Mouse (Mus musculus) liver, embryonic 15.5 days (tissue): ENCODE measurements around the gene Gclm. TPM values are rescaled to one million over a fixed set of nuclear protein-coding genes. Genes with fewer than 3 reads are reported as not detected.
"Not testable (repeated sequence)": the region's sequence is repeated elsewhere in the genome, so short reads cannot be mapped to it uniquely, and the experiment has no call there.

ENCODE experiments used
- ATAC-seq: fragments of 200-750 bp; cut with Nextera tagmentation; 2 replicates; pipeline ENCODE4 v1.8.0; 2017; ENCODE audit warnings: moderate number of reproducible peaks, mild to moderate bottlenecking, moderate library complexity; ENCODE audit not compliant: insufficient read depth
- H3K27ac ChIP-seq: fragments of 300-500 bp; sonication (generic); replicated peaks from 2 replicates; pipeline ENCODE4 v1.5.1; 2015; ENCODE audit warnings: mild to moderate bottlenecking, inconsistent platforms
- H3K27me3 ChIP-seq: fragments of 300-500 bp; sonication (generic); 2 replicates; pipeline ENCODE4 v1.6.1; 2015; ENCODE audit warnings: mild to moderate bottlenecking, inconsistent platforms
- H3K36me3 ChIP-seq: fragments of 300-500 bp; sonication (generic); replicated peaks from 2 replicates; pipeline ENCODE4 v1.6.1; 2015; ENCODE audit warnings: moderate library complexity, mild to moderate bottlenecking, inconsistent platforms
- H3K4me1 ChIP-seq: fragments of 300-500 bp; sonication (generic); replicated peaks from 2 replicates; pipeline ENCODE4 v1.6.1; 2015; ENCODE audit warnings: inconsistent platforms
- H3K4me2 ChIP-seq: fragments of 300-500 bp; sonication (generic); 2 replicates; pipeline ENCODE4 v1.6.1; 2015; ENCODE audit warnings: moderate library complexity, mild to moderate bottlenecking, inconsistent platforms
- H3K4me3 ChIP-seq: fragments of 300-500 bp; sonication (generic); replicated peaks from 2 replicates; pipeline ENCODE4 v1.5.1; 2015; ENCODE audit warnings: mild to moderate bottlenecking, inconsistent platforms
- H3K9ac ChIP-seq: fragments of 300-500 bp; sonication (generic); 2 replicates; pipeline ENCODE4 v1.6.1; 2015; ENCODE audit warnings: moderate library complexity, mild to moderate bottlenecking, inconsistent platforms
- H3K9me3 ChIP-seq: fragments of 300-500 bp; sonication (generic); replicated peaks from 2 replicates; pipeline ENCODE4 v1.6.1; 2016; ENCODE audit warnings: inconsistent platforms
- WGBS: fragments of 180-500 bp; shearing (Covaris S2); methylation state at CpG from one replicate; pipeline ENCODE4 v1.1.7; 2015; ENCODE audit warnings: mixed read lengths; ENCODE audit not compliant: insufficient replicate concordance; 5-methylcytosine and 5-hydroxymethylcytosine counted together
- polyA plus RNA-seq: library from polyadenylated mRNA; unstranded; fragments of >200 nt; fragmentation: Nextera tagmentation; extraction: Ambion mirVana; gene quantifications from 2 replicates; pipeline ENCODE4 v1.2.1, GENCODE M21; 2015

The Gclm gene
- polyA plus RNA-seq, 1 experiment from 2014 or later, result 427 TPM

DNA sequence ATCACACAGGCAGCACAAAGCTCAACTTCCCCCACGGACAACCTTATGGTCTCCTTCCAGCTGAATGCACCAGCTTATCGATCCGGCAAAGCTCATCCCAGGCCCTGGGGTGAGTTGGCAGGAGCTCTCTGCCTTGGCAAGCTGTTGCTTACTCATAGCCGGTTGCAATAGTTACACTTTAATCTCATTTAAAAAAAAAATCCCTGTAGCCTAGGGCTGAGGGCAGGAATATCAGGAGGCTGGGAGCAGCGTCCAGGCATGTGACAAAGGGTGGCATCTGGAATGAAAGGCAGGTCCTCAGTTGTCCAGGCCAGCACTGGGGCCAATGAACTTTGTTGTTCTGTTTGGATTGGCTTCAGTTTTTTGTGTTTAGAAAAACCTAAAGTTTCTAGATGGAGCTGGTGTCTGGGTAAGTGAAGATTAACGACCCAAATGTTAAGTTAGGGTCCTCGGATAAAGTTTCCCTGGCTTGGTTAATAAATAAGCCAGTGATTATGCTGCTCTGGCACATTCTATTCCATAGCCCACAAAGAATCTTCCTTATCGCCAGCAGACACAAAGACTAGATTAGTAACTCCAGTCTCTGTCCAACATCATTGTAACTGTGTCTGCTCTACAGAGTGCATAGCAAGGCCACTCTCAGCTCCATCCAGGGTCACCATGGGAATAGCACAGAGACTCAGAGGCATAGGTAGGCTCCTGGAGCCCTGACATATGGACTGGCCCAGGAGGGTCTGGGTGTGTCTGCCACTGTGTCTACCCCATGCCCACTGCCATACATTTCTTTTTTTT lies 38.9 kb upstream of the Gclm start:
- no peak overlapping the region for H3K9ac ChIP-seq
- H3K4me3 ChIP-seq, result no peak overlapping the region
- peaks cover 7% of the 10 kb centered on the region for H3K4me1 ChIP-seq
- H3K4me2 ChIP-seq, result 0 out of 2 replicates have a peak overlapping the region, but pooled peaks have one; percentile 10
- H3K27ac ChIP-seq, result peak overlapping the region; percentile 62
- 51% methylated on average over 8 of the region's 8 CpGs for WGBS
- peak; percentile 69 for ATAC-seq
- no peaks in the 10 kb centered on the region for H3K9me3 ChIP-seq
- H3K36me3 ChIP-seq, result no peaks in the 10 kb centered on the region
- no peaks in the 10 kb centered on the region for H3K27me3 ChIP-seq

DNA sequence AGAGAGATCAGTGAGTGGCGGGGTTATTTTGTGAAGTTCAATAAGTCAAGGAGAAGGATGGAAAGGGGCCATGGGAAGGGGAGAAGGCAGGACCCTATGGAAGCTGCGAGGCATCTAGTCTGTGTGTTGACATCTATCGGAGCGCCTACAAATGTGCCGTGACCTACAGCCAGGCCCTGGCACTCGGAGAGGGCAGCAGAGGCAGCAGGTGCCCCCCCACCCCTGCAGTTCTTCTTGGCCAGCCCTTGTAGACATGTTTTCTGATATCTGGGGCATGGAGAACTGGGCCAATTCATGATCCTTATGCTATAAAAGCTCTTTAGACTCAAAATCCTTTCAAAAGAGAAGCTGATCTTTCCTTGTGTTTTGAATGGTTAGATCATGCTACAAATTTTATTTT lies 37.6 kb upstream of the Gclm start:
- peaks cover 7% of the 10 kb centered on the region for H3K4me1 ChIP-seq
- H3K9me3 ChIP-seq, result no peaks in the 10 kb centered on the region
- no peaks in the 10 kb centered on the region for H3K36me3 ChIP-seq
- no peak overlapping the region for H3K4me2 ChIP-seq
- H3K27me3 ChIP-seq, result no peaks in the 10 kb centered on the region
- ATAC-seq, result no peak
- H3K9ac ChIP-seq, result no peak overlapping the region
- 73% methylated on average over 6 of the region's 6 CpGs for WGBS
- H3K4me3 ChIP-seq, result no peak overlapping the region
- no peak overlapping the region for H3K27ac ChIP-seq

DNA sequence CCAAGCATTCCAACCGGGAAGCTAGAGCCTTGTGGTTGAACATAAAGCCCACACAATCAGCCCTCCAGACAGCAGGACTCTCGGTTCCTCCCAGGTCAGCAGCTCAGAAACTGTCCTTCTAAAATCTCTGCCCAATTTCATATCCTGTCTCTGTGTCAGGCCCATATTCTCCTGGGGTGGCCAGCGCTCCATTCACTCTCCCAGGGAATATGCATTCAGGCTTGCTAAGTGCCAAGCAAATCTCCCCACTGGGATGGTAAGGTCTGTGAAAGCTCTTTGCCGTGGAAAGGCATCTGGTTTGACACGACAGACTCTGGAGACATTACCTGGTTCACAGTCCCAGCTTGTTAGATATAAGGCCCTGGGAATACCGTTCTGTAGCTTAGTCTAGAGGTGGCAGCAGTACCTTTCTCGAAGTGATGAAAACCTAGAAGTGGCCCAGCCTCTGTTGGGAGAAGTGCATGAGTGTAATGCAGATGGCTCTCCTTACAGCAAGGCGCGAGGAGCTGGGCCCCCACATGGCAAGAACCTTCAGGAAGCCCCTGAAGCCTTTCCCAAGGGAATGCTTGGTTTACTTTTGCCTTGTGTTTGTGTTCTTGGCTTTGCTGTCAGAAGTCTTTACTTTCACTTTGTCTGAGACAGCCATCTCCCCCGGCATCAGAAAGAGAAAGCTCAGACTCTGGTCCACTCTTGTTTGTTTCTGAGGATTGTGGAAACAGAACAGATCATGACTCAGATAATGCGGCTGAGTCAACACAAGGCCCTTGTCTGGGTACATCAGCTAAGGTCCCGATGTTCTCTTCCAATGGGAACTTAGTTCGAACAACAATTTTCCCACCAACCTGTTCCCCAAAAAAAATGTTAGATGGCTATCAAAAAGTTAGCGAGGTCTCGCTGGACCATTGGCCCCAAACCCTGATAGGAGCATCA lies 36.8 kb upstream of the Gclm start:
- no peaks in the 10 kb centered on the region for H3K27me3 ChIP-seq
- H3K4me1 ChIP-seq, result peaks cover 7% of the 10 kb centered on the region
- 52% methylated on average over 15 of the region's 15 CpGs for WGBS
- H3K36me3 ChIP-seq, result no peaks in the 10 kb centered on the region
- peak overlapping the region; percentile 4; the same call in 1 of the 2 replicates for H3K4me2 ChIP-seq
- no peaks in the 10 kb centered on the region for H3K9me3 ChIP-seq
- no peak overlapping the region for H3K9ac ChIP-seq
- no peak overlapping the region for H3K4me3 ChIP-seq
- ATAC-seq, result no peak
- H3K27ac ChIP-seq, result peak overlapping the region; percentile 60

DNA sequence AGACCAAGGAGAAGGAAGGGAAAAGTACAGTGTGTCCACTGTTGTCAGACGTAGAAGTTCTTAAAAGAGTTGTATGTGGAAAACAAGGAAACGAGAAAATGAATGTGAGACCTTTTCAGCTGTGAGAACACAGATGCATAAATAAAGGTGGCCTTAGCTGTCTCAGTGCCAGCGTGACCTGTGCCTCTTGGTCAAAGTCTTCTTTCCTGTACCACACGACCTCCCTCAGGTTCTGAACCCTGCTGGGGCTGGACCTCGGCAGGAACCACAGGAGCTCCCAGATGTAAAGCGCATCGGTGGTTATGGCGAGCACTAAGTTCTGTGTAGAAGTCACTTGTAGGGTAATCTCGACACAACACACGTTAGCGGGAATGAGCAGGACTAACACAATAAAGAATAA lies 35.8 kb upstream of the Gclm start:
- H3K9ac ChIP-seq, result no peak overlapping the region
- H3K4me1 ChIP-seq, result peaks cover 7% of the 10 kb centered on the region
- no peak for ATAC-seq
- no peaks in the 10 kb centered on the region for H3K27me3 ChIP-seq
- 0 out of 2 replicates have a peak overlapping the region, but pooled peaks have one; percentile 12 for H3K27ac ChIP-seq
- no peak overlapping the region for H3K4me3 ChIP-seq
- no peak overlapping the region for H3K4me2 ChIP-seq
- H3K36me3 ChIP-seq, result no peaks in the 10 kb centered on the region
- H3K9me3 ChIP-seq, result no peaks in the 10 kb centered on the region
- WGBS, result 63% methylated on average over 11 of the region's 11 CpGs

DNA sequence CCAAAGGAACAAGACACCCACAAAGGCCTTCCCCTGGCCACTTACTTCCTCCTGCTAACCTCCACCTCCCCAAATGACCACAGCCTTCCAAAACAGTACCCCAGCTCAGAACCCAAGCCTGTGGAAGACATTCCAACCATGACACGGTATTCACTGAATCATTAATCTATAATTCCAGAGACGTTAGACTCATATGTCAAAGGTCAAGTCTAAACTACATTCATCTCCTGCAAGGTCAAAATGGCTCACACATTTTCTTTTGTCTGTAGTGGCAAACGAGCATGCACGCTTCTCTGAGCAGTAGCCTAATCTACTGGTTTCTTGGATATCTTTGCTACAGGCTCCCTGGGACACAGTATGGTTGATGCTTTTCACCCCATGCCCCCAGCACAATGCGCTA lies 34.9 kb upstream of the Gclm start:
- no peak overlapping the region for H3K27ac ChIP-seq

DNA sequence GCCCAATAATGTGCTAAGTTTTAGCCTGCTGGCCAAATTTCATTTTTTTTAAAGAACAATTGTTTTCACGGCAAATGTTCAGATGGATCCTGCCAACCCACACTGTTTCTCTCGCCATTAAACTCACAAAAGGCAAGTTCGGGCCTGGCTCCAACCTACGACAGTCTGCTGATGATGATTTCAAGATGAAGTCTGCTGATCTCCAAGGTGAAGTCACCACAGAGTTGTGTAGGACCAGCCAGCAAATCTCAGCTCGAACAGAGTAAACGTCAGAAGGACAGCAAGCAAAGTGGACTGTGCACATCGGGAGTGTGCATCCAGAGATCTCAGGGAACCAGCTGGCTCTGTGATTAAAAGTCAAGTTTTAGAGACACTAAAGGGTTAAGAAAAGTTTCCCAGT lies 34.5 kb upstream of the Gclm start:
- peaks cover 7% of the 10 kb centered on the region for H3K4me1 ChIP-seq
- no peak overlapping the region for H3K9ac ChIP-seq
- H3K4me2 ChIP-seq, result no peak overlapping the region
- WGBS, result 72% methylated on average over 7 of the region's 7 CpGs
- H3K27ac ChIP-seq, result no peak overlapping the region
- no peaks in the 10 kb centered on the region for H3K9me3 ChIP-seq
- no peaks in the 10 kb centered on the region for H3K27me3 ChIP-seq
- ATAC-seq, result no peak
- H3K4me3 ChIP-seq, result no peak overlapping the region
- no peaks in the 10 kb centered on the region for H3K36me3 ChIP-seq

More for the DNA sequence above, 34.9 kb upstream of the Gclm start:
- no peaks in the 10 kb centered on the region for H3K9me3 ChIP-seq
- H3K4me2 ChIP-seq, result no peak overlapping the region
- no peaks in the 10 kb centered on the region for H3K36me3 ChIP-seq
- H3K4me1 ChIP-seq, result peaks cover 7% of the 10 kb centered on the region
- no peak overlapping the region for H3K9ac ChIP-seq
- 61% methylated on average over 5 of the region's 5 CpGs for WGBS
- H3K27me3 ChIP-seq, result no peaks in the 10 kb centered on the region
- H3K4me3 ChIP-seq, result no peak overlapping the region
- no peak for ATAC-seq

DNA sequence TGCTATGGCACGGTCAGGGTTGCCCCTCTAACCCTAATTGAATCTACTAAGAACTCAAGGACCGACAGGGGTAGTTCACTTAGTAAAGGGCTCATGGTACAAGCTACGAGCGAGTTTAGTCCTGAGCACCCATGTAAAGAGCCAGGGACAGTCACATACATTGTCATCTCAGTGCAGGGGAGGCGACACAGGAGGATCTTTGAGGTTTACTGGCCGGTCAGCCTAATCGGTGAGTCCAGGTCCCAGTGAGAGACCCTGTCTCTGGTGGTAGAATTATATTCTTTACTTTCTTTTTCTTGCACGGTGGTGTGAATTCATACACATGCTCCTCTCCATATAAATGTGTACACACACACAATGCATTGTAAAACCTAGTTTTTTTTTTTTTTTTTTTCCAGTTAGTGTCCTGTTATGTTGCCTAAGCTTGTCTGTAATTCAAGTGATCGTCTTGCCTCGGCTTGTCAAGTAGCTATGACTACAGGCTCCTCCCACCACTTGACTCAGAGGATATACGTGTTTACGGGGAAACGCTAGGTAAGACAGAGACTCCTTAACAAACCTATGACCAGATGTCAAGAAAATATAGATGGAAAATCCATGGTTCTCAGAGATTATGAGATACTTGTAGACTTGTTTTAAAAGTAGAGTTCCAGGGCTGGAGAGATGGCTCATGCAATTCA lies 33.8 kb upstream of the Gclm start:
- H3K9me3 ChIP-seq, result no peaks in the 10 kb centered on the region
- no peak overlapping the region for H3K9ac ChIP-seq
- H3K4me2 ChIP-seq, result no peak overlapping the region
- ATAC-seq, result no peak
- H3K36me3 ChIP-seq, result no peaks in the 10 kb centered on the region
- 59% methylated on average over 13 of the region's 13 CpGs for WGBS
- H3K27ac ChIP-seq, result no peak overlapping the region
- H3K4me3 ChIP-seq, result no peak overlapping the region
- H3K4me1 ChIP-seq, result peaks cover 7% of the 10 kb centered on the region
- H3K27me3 ChIP-seq, result no peaks in the 10 kb centered on the region

DNA sequence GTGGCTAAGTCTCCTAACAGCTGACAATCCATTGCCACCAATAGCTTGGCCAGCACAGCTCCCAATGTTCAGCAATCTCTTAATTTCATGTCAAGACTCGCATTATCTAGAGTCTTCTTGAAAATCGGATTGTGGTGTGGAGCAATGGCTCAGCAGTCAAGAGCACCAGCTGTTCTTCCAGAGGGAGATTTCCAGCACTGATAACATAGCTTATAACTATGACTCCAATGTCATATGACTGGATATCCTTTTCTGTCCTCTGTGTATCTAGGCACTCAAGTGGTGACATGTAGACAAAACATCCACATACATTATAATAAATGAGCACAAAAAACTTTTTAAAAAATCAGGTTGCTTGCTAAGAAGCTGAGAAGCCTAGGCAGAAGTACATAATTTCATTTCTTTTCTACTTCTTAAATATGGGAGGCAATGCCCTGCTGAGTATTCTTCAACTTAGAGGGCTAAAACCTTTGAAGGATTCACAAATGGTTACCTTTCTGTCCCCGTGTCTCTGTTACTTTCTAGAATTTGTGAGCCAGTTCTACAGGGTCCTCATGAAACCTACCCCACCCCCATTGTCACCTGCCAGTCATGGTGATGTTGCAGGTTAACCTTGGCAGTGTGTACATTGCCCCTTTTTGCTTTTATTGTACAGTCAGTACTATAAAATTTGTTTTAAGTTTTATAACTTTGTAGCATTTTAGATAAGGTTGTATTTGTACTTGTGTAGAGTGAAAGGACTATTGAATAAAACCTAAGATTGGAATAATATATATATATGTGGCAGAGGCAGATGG lies 23.9 kb upstream of the Gclm start:
- no peak overlapping the region for H3K4me2 ChIP-seq
- no peak for ATAC-seq
- H3K27me3 ChIP-seq, result 0 out of 2 replicates have a peak, but pooled peaks cover 3% of the 10 kb centered on the region
- H3K4me1 ChIP-seq, result no peaks in the 10 kb centered on the region
- H3K36me3 ChIP-seq, result no peaks in the 10 kb centered on the region
- H3K4me3 ChIP-seq, result no peak overlapping the region
- H3K27ac ChIP-seq, result no peak overlapping the region
- 54% methylated on average over 3 of the region's 3 CpGs for WGBS
- H3K9ac ChIP-seq, result no peak overlapping the region
- H3K9me3 ChIP-seq, result no peaks in the 10 kb centered on the region

DNA sequence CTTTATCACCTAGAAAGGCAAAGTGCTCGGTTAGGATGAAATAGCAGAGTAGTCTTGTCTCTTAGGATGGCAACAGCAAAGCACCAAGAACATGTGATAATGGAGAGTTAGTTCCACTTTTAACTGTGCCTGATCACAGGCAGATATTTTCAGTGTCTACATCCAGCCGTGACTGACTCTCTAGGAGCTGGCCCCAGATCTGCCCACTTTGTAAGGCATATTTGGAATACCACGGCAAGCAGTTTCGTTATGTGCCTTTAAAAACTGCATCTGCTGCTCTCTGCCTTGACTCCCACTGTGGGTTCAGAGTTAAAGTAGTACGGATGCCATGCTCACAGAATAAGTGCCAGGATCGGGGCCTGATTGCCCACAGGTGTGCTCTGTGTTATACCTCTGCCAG lies 18.4 kb upstream of the Gclm start:
- not testable (repeated sequence) for ATAC-seq, H3K4me3 ChIP-seq, H3K36me3 ChIP-seq, H3K4me2 ChIP-seq, H3K27me3 ChIP-seq, H3K27ac ChIP-seq, H3K4me1 ChIP-seq, H3K9me3 ChIP-seq, H3K9ac ChIP-seq
- WGBS, result 60% methylated on average over 6 of the region's 6 CpGs

DNA sequence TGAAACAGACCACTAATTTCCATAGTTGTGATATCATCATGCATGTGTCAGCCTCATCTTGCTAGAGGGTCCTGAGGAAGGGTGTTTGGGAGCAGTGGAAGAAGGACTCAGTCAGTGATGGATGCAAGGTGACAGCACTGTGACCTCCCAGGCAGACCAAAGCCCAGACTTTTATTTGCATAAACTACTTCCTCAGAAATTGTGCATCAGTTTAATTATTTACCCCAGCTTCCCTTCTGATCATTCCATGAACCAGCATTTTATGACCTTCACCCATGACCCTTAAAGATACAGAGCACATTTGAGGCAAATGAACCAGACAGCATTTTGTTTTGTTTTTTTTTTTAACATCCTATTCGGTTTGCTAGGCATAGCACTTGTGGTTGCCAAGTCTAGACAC lies 9.6 kb upstream of the Gclm start:
- H3K4me2 ChIP-seq, result no peak overlapping the region
- no peak overlapping the region for H3K9ac ChIP-seq
- no peak; the same call in 1 of the 2 replicates for ATAC-seq
- H3K9me3 ChIP-seq, result no peaks in the 10 kb centered on the region
- H3K27me3 ChIP-seq, result no peaks in the 10 kb centered on the region
- no peaks in the 10 kb centered on the region for H3K36me3 ChIP-seq
- 32% methylated on average over 1 of the region's 1 CpGs for WGBS
- no peak overlapping the region for H3K27ac ChIP-seq
- no peaks in the 10 kb centered on the region; the same call in 1 of the 2 replicates for H3K4me1 ChIP-seq
- H3K4me3 ChIP-seq, result no peak overlapping the region
